Mouse (Mus musculus): Measurements from ENCODE around the gene Morn2.

Morn2 gene

GRCm38 (mm10) chr17:80323658-80324057 lies 33.7 kb downstream of the Morn2 start:
- DNase-seq (ENCODE audit: low read depth) = peak; percentile 84

GRCm38 (mm10) chr17:80324521-80324920 lies 34.5 kb downstream of the Morn2 start:
- DNase-seq (ENCODE audit: low read depth) = no peak

- no peak for DNase-seq (ENCODE audit: low read depth)
Measured at GRCm38 (mm10) chr17:80325456-80325855, 35.5 kb downstream of the Morn2 start.

GRCm38 (mm10) chr17:80326431-80326830 lies 36.4 kb downstream of the Morn2 start:
- no peak for DNase-seq (ENCODE audit: low read depth)

GRCm38 (mm10) chr17:80332386-80332785 lies 42.4 kb downstream of the Morn2 start:
- peak; percentile 61 for DNase-seq (ENCODE audit: low read depth)

- DNase-seq (ENCODE audit: low read depth) = peak; percentile 16
Measured at GRCm38 (mm10) chr17:80345277-80345676, 55.3 kb downstream of the Morn2 start.

- no peak for DNase-seq (ENCODE audit: low read depth)
Measured at GRCm38 (mm10) chr17:80346591-80347125, 56.7 kb downstream of the Morn2 start.

Data from naive thymus-derived CD4-positive, alpha-beta T cell, adult 2 months (primary cell).